Mouse (Mus musculus): ENCODE measurements around the gene Nkx6-1. TPM values are rescaled to one million over a fixed set of nuclear protein-coding genes. Genes with fewer than 3 reads are reported as not detected.
A peak's percentile ranks its signal among the peaks of the same experiment; 100 is the strongest.

The Nkx6-1 gene
- not detected in 2 replicates for polyA plus RNA-seq (2015; fragmentation: Nextera tagmentation; extraction: Ambion mirVana)

- Histone ChIP-seq H3K27ac (ENCODE audit: low read depth) (no peak within 1 kb of the TSS), H3K4me3 (ENCODE audit: low read depth, low read length) (peak within 1 kb of the TSS; percentile 38), H3K4me2 (ENCODE audit: low read depth, low read length) (peak within 1 kb of the TSS; percentile 65), H3K36me3 (replicated peaks; ENCODE audit: insufficient read depth, low read length) (no peaks in the 10 kb centered on the region), H3K9ac (replicated peaks) (no peak within 1 kb of the TSS), H3K27me3 (ENCODE audit: insufficient read depth, low read length) (peaks cover 97% of the 10 kb centered on the region), H3K9me3 (ENCODE audit: low read length) (no peaks in the 10 kb centered on the region), H3K4me1 (ENCODE audit: insufficient read depth) (peaks cover 15% of the 10 kb centered on the region)
- TF ChIP-seq CTCF (IDR thresholded peaks at IDR 0.05; ENCODE audit: low read depth) (no peak), EP300 (IDR thresholded peaks at IDR 0.05; ENCODE audit: low read depth) (no peak)
- DNase-seq (peak; percentile 75), ATAC-seq (peak; percentile 88)
- 1% methylated on average over 38 of the region's 39 CpGs for WGBS (ENCODE audit: insufficient replicate concordance)
Observed at GRCm38 (mm10) chr5:101664945-101665615, at the start of gene Nkx6-1. Gene Nkx6-1, minus strand, starts transcription at chr5:101664996.

GRCm38 (mm10) chr5:101713064-101713613 is 48.3 kb upstream of the Nkx6-1 start:
- ATAC-seq (no peak), DNase-seq (no peak)
- Histone ChIP-seq H3K4me1 (ENCODE audit: insufficient read depth) (no peaks in the 10 kb centered on the region), H3K4me3 (ENCODE audit: low read depth, low read length) (no peak overlapping the region), H3K36me3 (replicated peaks; ENCODE audit: insufficient read depth, low read length) (no peaks in the 10 kb centered on the region), H3K4me2 (ENCODE audit: low read depth, low read length) (no peak overlapping the region), H3K27ac (ENCODE audit: low read depth) (no peak overlapping the region), H3K9me3 (ENCODE audit: low read length) (no peaks in the 10 kb centered on the region), H3K27me3 (ENCODE audit: insufficient read depth, low read length) (no peaks in the 10 kb centered on the region), H3K9ac (replicated peaks) (no peak overlapping the region)
- 76% methylated on average over 6 of the region's 6 CpGs for WGBS (ENCODE audit: insufficient replicate concordance)
- TF ChIP-seq EP300 (IDR thresholded peaks at IDR 0.05; ENCODE audit: low read depth) (no peak), CTCF (IDR thresholded peaks at IDR 0.05; ENCODE audit: low read depth) (peak; percentile 36)

- Histone ChIP-seq H3K4me3 (ENCODE audit: low read depth, low read length) (no peak overlapping the region), H3K27me3 (ENCODE audit: insufficient read depth, low read length) (peaks cover 9% of the 10 kb centered on the region; the same call in 1 of the 2 replicates), H3K36me3 (replicated peaks; ENCODE audit: insufficient read depth, low read length) (no peaks in the 10 kb centered on the region), H3K9me3 (ENCODE audit: low read length) (no peaks in the 10 kb centered on the region), H3K27ac (ENCODE audit: low read depth) (no peak overlapping the region), H3K9ac (replicated peaks) (no peak overlapping the region), H3K4me2 (ENCODE audit: low read depth, low read length) (0 out of 2 replicates have a peak overlapping the region, but pooled peaks have one; percentile 7), H3K4me1 (ENCODE audit: insufficient read depth) (no peaks in the 10 kb centered on the region)
- DNase-seq: peak; percentile 22
- TF ChIP-seq CTCF (IDR thresholded peaks at IDR 0.05; ENCODE audit: low read depth) (no peak), EP300 (IDR thresholded peaks at IDR 0.05; ENCODE audit: low read depth) (no peak)
- ATAC-seq: no peak
- WGBS (ENCODE audit: insufficient replicate concordance): 62% methylated on average over 24 of the region's 25 CpGs
Observed at GRCm38 (mm10) chr5:101703374-101704260, 38.8 kb upstream of the Nkx6-1 start.

DNA sequence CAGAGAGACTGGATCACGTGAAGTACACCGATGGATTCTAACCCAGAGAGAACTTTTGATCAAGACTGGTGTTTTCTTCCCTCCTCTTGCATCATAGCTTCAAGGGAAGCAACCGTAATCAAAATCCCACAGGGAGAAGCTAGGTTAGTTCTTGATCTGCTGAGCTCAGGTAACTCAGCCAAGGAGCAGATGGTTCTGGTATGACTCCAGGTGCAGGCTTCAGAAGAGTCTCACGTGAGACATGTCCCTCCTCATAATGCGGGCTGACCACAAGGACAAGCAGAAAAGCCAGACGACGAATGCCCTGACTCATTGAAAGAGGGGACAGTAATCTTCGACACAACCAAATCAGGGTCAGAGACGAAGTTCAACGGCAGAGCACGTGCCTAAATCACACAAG is 37.8 kb upstream of the Nkx6-1 start:
- no peak overlapping the region for H3K27ac ChIP-seq (ENCODE audit: low read depth)
- no peaks in the 10 kb centered on the region for H3K4me1 ChIP-seq (ENCODE audit: insufficient read depth)
- ATAC-seq: no peak
- no peak overlapping the region for H3K4me2 ChIP-seq (ENCODE audit: low read depth, low read length)
- 73% methylated on average over 11 of the region's 11 CpGs for WGBS (ENCODE audit: insufficient replicate concordance)
- DNase-seq: no peak
- H3K36me3 ChIP-seq (replicated peaks; ENCODE audit: insufficient read depth, low read length): no peaks in the 10 kb centered on the region
- no peak overlapping the region for H3K4me3 ChIP-seq (ENCODE audit: low read depth, low read length)
- no peak overlapping the region for H3K9ac ChIP-seq (replicated peaks)
- no peaks in the 10 kb centered on the region for H3K9me3 ChIP-seq (ENCODE audit: low read length)
- H3K27me3 ChIP-seq (ENCODE audit: insufficient read depth, low read length): peaks cover 9% of the 10 kb centered on the region; the same call in 1 of the 2 replicates
- TF ChIP-seq CTCF (IDR thresholded peaks at IDR 0.05; ENCODE audit: low read depth) (no peak), EP300 (IDR thresholded peaks at IDR 0.05; ENCODE audit: low read depth) (no peak)

DNA sequence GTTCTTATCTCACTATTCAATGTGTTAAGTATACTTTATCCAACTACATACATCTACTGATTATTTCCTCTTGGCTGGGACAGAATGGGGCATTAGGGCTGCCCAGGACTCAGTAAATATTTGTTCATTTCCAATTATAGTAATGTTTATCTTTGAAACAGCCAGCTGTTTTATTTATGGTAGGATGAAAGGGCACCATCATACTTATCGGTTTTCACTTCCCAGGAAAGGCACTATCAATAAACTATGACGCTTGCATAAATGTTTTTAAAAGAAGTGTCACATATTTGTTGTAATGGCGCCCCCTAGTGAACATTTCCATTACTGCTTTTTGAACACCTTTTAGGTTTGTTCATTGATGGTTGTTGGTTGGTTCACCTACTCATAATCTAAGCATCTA is 35.8 kb upstream of the Nkx6-1 start:
- ATAC-seq: no peak
- DNase-seq: no peak

DNA sequence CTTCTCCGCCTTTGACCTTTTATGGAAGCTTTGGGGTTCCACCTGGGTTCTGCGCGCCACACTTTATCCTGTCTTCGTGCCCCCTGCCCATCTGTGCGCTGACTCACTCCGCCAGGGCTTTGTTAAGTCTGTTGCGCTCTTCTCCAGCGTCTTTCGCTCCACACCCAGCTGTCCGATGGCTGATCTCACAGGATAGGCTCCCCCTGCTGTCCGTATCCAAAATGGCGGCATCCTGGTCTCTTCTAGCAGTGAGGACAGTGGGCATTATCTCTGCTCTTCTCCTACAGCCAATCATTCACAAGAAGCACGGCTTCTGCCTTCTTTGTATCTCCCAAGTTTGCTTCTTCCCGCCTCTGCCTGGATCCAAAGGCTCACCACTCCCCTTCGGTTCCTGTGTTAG is 23.8 kb upstream of the Nkx6-1 start:
- DNase-seq (peak; percentile 21), ATAC-seq (no peak)
- WGBS (ENCODE audit: insufficient replicate concordance): 23% methylated on average over 15 of the region's 15 CpGs
- TF ChIP-seq CTCF (IDR thresholded peaks at IDR 0.05; ENCODE audit: low read depth) (peak; percentile 42), EP300 (IDR thresholded peaks at IDR 0.05; ENCODE audit: low read depth) (no peak)
- peaks cover 10% of the 10 kb centered on the region; the same call in 1 of the 2 replicates for H3K27me3 ChIP-seq (ENCODE audit: insufficient read depth, low read length)
- no peak overlapping the region for H3K27ac ChIP-seq (ENCODE audit: low read depth)
- H3K4me1 ChIP-seq (ENCODE audit: insufficient read depth): no peaks in the 10 kb centered on the region
- no peak overlapping the region for H3K9ac ChIP-seq (replicated peaks)
- no peaks in the 10 kb centered on the region for H3K9me3 ChIP-seq (ENCODE audit: low read length)
- no peak overlapping the region for H3K4me2 ChIP-seq (ENCODE audit: low read depth, low read length)
- H3K36me3 ChIP-seq (replicated peaks; ENCODE audit: insufficient read depth, low read length): no peaks in the 10 kb centered on the region
- H3K4me3 ChIP-seq (ENCODE audit: low read depth, low read length): no peak overlapping the region

More for the DNA sequence above, 35.8 kb upstream of the Nkx6-1 start:
- TF ChIP-seq CTCF (IDR thresholded peaks at IDR 0.05; ENCODE audit: low read depth) (peak; percentile 51), EP300 (IDR thresholded peaks at IDR 0.05; ENCODE audit: low read depth) (no peak)
- H3K4me2 ChIP-seq (ENCODE audit: low read depth, low read length): no peak overlapping the region
- peaks cover 7% of the 10 kb centered on the region; the same call in 1 of the 2 replicates for H3K27me3 ChIP-seq (ENCODE audit: insufficient read depth, low read length)
- no peak overlapping the region for H3K27ac ChIP-seq (ENCODE audit: low read depth)
- no peaks in the 10 kb centered on the region for H3K36me3 ChIP-seq (replicated peaks; ENCODE audit: insufficient read depth, low read length)
- H3K4me3 ChIP-seq (ENCODE audit: low read depth, low read length): no peak overlapping the region
- no peaks in the 10 kb centered on the region for H3K4me1 ChIP-seq (ENCODE audit: insufficient read depth)
- no peaks in the 10 kb centered on the region for H3K9me3 ChIP-seq (ENCODE audit: low read length)
- H3K9ac ChIP-seq (replicated peaks): no peak overlapping the region
- WGBS (ENCODE audit: insufficient replicate concordance): 3% methylated on average over 3 of the region's 3 CpGs
